Mouse (Mus musculus) small intestine, adult 2 months (tissue): ENCODE data around the gene Zfp454. TPM values are rescaled to one million over a fixed set of nuclear protein-coding genes. Genes with fewer than 3 reads are reported as not detected.
A peak's percentile ranks its signal among the peaks of the same experiment; 100 is the strongest.

Experiments
- H3K27ac ChIP-seq: fragments of 200-500 bp; 2 replicates; pipeline ENCODE4 v1.5.1; 2012; ENCODE audit warnings: low read depth, low read length, control low read depth, inconsistent platforms; ENCODE audit not compliant: insufficient read depth
- H3K27me3 ChIP-seq: fragments of 200-500 bp; 2 replicates; pipeline ENCODE4 v1.6.1; 2012; ENCODE audit warnings: mild to moderate bottlenecking, moderate library complexity, low read length, inconsistent platforms; ENCODE audit not compliant: control insufficient read depth, insufficient read depth
- H3K36me3 ChIP-seq: fragments of 200-500 bp; 2 replicates; pipeline ENCODE4 v1.6.1; 2012; ENCODE audit warnings: mild to moderate bottlenecking, low read length, control low read depth, inconsistent platforms; ENCODE audit not compliant: control insufficient read depth, insufficient read depth
- H3K4me1 ChIP-seq: fragments of 200-500 bp; 2 replicates; pipeline ENCODE4 v1.6.1; 2012; ENCODE audit warnings: low read length, inconsistent platforms, mixed read lengths; ENCODE audit not compliant: control insufficient read depth, insufficient read depth, insufficient read length
- H3K4me3 ChIP-seq: fragments of 200-500 bp; 2 replicates; pipeline ENCODE4 v1.5.1; 2012; ENCODE audit warnings: low read depth, mild to moderate bottlenecking, control low read depth, inconsistent platforms, low read length, moderate library complexity
- CTCF ChIP-seq: fragments of 200-500 bp; IDR thresholded peaks from 2 replicates; pipeline ENCODE4 v1.5.1; 2012; ENCODE audit warnings: low read depth, mild to moderate bottlenecking, control low read depth, inconsistent platforms, low read length, moderate library complexity, mixed read lengths; ENCODE audit not compliant: insufficient replicate concordance, insufficient read length; ENCODE audit errors: extremely low read depth
- POLR2A ChIP-seq: fragments of 200-500 bp; IDR thresholded peaks from 2 replicates; pipeline ENCODE4 v1.6.1; 2012; ENCODE audit warnings: low read depth, mild to moderate bottlenecking, control low read depth, inconsistent platforms, low read length, moderate library complexity
- WGBS: fragments of 180-500 bp; shearing (Covaris S2); methylation state at CpG from one replicate; pipeline ENCODE4 v1.1.7; 2018; 5-methylcytosine and 5-hydroxymethylcytosine counted together
- polyA plus RNA-seq: library from polyadenylated mRNA; depleted of rRNA; stranded (reverse); fragments of >200 nt; gene quantifications from 2 replicates; pipeline ENCODE4 v1.2.3, GENCODE M21; 2012

Zfp454 gene
- polyA plus RNA-seq, 1 experiment, result not detected

DNA sequence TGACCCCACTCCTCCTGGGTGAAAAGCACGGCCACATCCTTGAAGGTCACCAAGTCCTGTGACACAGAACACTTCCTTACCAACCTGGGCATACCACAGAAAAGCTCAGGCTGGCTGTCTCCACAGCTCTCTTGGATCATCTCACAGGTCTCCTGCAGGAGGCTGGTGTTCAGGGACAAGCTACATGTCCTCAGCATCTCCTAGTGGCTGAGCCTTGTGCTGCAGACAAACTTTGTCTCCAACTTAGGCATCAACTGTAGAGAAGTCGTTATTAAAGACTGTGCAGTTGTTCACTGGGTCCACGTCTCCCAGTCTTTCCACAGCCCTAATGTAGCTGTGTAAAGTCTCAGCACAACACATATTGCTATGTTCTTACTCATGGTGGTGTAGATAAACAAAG lies 3.7 kb downstream of the Zfp454 start:
- no peak overlapping the region for H3K4me3 ChIP-seq
- no peak overlapping the region for H3K27ac ChIP-seq
- H3K27me3 ChIP-seq, result no peaks in the 10 kb centered on the region
- peaks cover 2% of the 10 kb centered on the region; the same call in 1 of the 2 replicates for H3K4me1 ChIP-seq
- TF ChIP-seq CTCF (no peak), POLR2A (no peak)
- no peaks in the 10 kb centered on the region for H3K36me3 ChIP-seq
- 72% methylated on average over 3 of the region's 3 CpGs for WGBS

DNA sequence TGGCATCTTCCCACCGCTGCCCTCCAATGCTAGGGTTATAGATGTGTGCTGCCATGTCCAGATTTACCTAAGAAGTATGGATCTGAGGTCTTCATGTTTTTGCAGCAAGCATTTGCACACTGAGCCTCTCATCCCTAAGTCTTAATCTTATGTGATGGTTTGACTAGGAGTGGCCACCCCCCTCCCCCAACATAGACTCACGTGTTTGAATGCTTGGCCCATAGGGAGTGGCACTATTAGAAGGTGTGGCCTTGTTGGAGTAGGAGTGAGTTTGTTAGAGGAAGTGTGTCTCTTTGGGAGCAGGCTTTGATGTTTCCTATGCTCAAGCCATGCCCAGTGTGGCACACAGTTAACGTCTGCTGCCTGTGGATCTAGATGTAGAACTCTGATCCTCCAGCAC lies 8.8 kb downstream of the Zfp454 start:
- no peaks in the 10 kb centered on the region for H3K4me1 ChIP-seq
- H3K27ac ChIP-seq, result no peak overlapping the region
- TF ChIP-seq CTCF (no peak), POLR2A (no peak)
- no peaks in the 10 kb centered on the region for H3K27me3 ChIP-seq
- H3K36me3 ChIP-seq, result no peaks in the 10 kb centered on the region
- H3K4me3 ChIP-seq, result no peak overlapping the region
- 73% methylated on average over 3 of the region's 3 CpGs for WGBS

DNA sequence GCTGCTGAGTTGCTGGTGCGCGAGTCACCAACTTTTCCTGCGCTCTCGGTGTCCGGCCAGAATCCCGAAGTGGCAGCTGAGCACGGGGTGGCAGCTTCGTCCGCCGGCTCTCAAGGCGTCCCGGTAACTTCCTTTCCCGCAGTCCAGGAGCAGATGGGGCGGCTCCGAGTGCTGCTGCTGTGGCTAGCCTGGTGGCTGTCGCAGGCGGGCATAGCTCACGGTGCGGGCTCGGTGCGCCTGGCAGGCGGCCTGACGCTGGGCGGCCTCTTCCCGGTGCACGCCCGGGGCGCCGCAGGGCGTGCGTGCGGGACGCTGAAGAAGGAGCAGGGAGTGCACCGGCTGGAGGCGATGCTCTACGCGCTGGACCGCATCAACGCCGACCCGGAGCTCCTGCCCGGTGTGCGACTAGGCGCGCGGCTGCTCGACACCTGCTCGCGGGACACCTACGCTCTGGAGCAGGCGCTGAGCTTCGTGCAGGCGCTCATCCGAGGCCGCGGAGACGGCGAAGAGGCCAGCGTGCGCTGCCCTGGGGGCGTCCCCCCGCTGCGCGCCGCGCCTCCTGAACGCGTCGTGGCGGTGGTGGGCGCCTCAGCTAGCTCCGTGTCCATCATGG lies 36.4 kb downstream of the Zfp454 start:
- TF ChIP-seq POLR2A, result no peak
- TF ChIP-seq CTCF, result no peak
- WGBS, result under 1% methylated on average over 72 of the region's 72 CpGs
- no peak overlapping the region for H3K27ac ChIP-seq
- peak overlapping the region; percentile 17 for H3K4me3 ChIP-seq
- H3K27me3 ChIP-seq, result peaks cover 27% of the 10 kb centered on the region
- H3K36me3 ChIP-seq, result no peaks in the 10 kb centered on the region
- H3K4me1 ChIP-seq, result no peaks in the 10 kb centered on the region; the same call in 1 of the 2 replicates

DNA sequence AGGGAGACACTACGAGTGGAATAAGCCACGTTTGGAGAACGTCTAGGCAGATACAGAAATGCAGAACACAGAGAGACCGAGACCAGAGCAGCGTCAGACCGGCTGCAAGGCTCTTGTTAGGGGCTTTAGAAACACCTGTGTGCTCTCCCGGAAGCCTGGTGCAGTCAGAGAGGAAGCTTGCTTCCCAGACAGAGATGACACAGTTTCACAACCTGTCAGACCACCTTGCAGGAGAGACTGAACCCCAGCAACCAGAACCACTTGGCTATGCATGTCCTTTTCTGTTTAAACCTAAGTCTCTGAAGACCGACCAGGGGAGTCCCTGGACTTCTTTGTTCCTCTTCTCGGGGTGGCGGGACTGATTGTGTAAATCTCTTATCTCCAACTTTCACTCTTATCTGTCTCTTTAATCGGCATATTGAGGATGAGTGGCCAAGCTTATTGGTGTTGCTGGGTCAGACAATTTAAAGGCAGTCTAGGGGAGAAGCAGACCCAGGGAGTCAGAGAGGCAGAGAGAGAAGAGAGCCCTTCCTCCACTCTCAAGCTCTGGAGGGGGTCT lies 37.2 kb downstream of the Zfp454 start, which contains the start of gene Grm6:
Gene Grm6 (plus strand): TSS at position 509 of the 559 bp plus-strand sequence.
- peaks cover 27% of the 10 kb centered on the region for H3K27me3 ChIP-seq
- TF ChIP-seq CTCF (no peak), POLR2A (no peak)
- H3K4me3 ChIP-seq, result peak within 1 kb of the TSS; percentile 17
- no peak within 1 kb of the TSS for H3K27ac ChIP-seq
- H3K36me3 ChIP-seq, result no peaks in the 10 kb centered on the region
- no peaks in the 10 kb centered on the region; the same call in 1 of the 2 replicates for H3K4me1 ChIP-seq
- 2% methylated on average over 11 of the region's 11 CpGs for WGBS

DNA sequence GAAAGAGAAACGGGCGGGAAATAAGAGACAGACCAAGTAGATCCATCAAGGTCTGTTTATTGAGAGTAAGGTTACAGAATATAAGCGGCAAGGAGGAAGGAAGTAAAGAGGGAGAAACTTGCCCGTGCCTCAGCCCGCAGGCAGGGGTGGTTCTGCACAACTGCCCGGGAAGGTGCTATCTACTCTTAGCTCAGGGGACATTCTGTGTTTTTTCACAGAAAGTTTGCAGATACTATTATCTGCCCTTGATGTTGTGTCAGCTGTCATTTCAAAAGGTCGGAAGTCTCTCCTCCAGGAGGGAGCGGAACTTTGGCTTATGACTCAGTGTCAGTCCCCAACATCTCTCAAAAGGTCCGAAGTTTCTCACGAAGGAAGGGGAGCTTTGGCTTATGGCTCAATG lies 38.1 kb downstream of the Zfp454 start:
- H3K4me3 ChIP-seq, result no peak overlapping the region
- H3K27me3 ChIP-seq, result peaks cover 27% of the 10 kb centered on the region
- 2% methylated on average over 10 of the region's 10 CpGs for WGBS
- TF ChIP-seq CTCF (no peak), POLR2A (no peak)
- no peaks in the 10 kb centered on the region for H3K36me3 ChIP-seq
- no peaks in the 10 kb centered on the region; the same call in 1 of the 2 replicates for H3K4me1 ChIP-seq
- no peak overlapping the region for H3K27ac ChIP-seq

DNA sequence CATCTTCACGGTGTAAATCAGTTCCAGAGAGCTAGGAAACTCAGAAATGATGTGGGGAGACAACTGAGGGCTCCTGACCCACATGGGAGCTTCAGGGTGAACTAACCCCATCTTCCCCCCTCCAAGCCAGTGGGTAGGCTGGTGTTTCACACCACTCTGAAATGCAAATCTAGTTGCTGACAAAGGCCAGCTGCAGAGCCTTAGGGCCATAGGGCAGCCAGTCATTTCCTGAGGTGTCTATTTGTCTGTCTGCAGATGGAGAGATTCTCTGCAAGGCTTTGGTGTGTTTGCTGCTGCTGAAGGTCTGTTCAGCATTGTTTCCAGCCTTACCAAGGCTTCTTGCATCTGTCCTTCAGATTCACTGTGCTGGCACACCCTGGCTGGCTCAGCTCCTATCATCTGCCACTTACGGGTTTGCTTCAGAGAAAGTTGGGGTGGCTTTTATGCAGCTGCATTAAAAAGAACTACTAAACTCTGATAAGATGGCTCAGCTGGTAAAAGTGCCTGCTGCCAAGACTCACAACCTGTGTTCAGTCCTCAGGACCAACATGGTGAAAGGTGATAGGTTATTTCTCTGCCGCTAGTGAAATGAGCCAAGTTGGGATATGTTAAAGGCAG lies 38.8 kb downstream of the Zfp454 start:
- no peak overlapping the region for H3K4me3 ChIP-seq
- peaks cover 27% of the 10 kb centered on the region for H3K27me3 ChIP-seq
- no peaks in the 10 kb centered on the region; the same call in 1 of the 2 replicates for H3K4me1 ChIP-seq
- H3K27ac ChIP-seq, result no peak overlapping the region
- H3K36me3 ChIP-seq, result no peaks in the 10 kb centered on the region
- WGBS, result 27% methylated on average over 3 of the region's 3 CpGs
- TF ChIP-seq POLR2A, result no peak
- no peak for TF ChIP-seq CTCF

DNA sequence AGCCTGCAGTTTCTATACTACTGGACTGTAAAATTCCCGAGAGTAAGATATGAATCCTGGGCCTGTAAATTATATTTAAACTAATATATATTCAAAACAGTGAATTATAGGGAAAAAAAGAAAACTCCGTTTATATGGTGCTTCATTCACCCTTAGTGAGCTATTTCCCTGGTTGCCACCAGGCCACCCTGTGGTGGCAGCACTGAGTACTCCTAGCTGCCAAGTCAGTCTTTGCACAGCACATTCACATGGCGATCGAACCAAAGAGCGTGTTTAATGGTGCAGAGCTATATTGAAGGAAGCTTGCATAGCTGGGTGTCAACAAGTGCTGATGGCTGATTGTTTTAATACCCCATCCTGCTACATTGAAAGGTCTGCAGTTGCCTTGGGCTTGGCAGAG lies 40.4 kb downstream of the Zfp454 start:
- WGBS, result 70% methylated on average over 5 of the region's 5 CpGs
- H3K36me3 ChIP-seq, result no peaks in the 10 kb centered on the region
- no peaks in the 10 kb centered on the region; the same call in 1 of the 2 replicates for H3K4me1 ChIP-seq
- H3K27me3 ChIP-seq, result peaks cover 20% of the 10 kb centered on the region
- TF ChIP-seq POLR2A (no peak), CTCF (peak; percentile 24; the same call in 1 of the 2 replicates)
- no peak overlapping the region for H3K4me3 ChIP-seq
- H3K27ac ChIP-seq, result no peak overlapping the region
